Mouse (Mus musculus) heart, embryonic 16.5 days (tissue): Measurements from ENCODE around the gene Fam57b. TPM values are rescaled to one million over a fixed set of nuclear protein-coding genes. Genes with fewer than 3 reads are reported as not detected.

ENCODE experiments used
- polyA plus RNA-seq: library from polyadenylated mRNA; unstranded; fragments of >200 nt; fragmentation: Nextera tagmentation; extraction: Ambion mirVana; gene quantifications from 2 replicates; pipeline ENCODE4 v1.2.1, GENCODE M21; 2015

Fam57b gene
- polyA plus RNA-seq, 1 experiment from 2014 or later, result 1.4 TPM

Other genes with a start within 250 kb of the Fam57b start
- 115 and 120 TPM in 2 replicates for gene Eif3c, start 231.3 kb upstream of the Fam57b start, polyA plus RNA-seq
- 0.71 and 0.75 TPM in 2 replicates for gene Apobr, start 212.7 kb upstream of the Fam57b start, polyA plus RNA-seq
- gene Cln3, start 211.9 kb upstream of the Fam57b start, polyA plus RNA-seq, result 20.2 TPM in 2 replicates
- not detected in 2 replicates for gene Il27, start 202.7 kb upstream of the Fam57b start, polyA plus RNA-seq
- 12.8 and 12.9 TPM in 2 replicates for gene Nupr1, start 166.8 kb upstream of the Fam57b start, polyA plus RNA-seq
- gene Sgf29, start 148.4 kb upstream of the Fam57b start, polyA plus RNA-seq, result 36.1 and 39.1 TPM in 2 replicates
- 17.4 and 18.5 TPM in 2 replicates for gene Sult1a1, start 121.2 kb upstream of the Fam57b start, polyA plus RNA-seq
- 75.4 and 85.6 TPM in 2 replicates for gene Bola2, start 102.3 kb upstream of the Fam57b start, polyA plus RNA-seq
- gene Slx1b, start 101.9 kb upstream of the Fam57b start, polyA plus RNA-seq, result 6.6 and 6.7 TPM in 2 replicates
- gene Coro1a, start 89.9 kb upstream of the Fam57b start, polyA plus RNA-seq, result 57.7 and 131 TPM in 2 replicates
- 58.6 and 62.5 TPM in 2 replicates for gene Mapk3, start 38.1 kb upstream of the Fam57b start, polyA plus RNA-seq
- 0.75 and 1.00 TPM in 2 replicates for gene Gdpd3, start 31.3 kb upstream of the Fam57b start, polyA plus RNA-seq
- gene Ypel3, start 20.7 kb upstream of the Fam57b start, polyA plus RNA-seq, result 80.8 and 84.6 TPM in 2 replicates
- gene Tbx6, start 16.2 kb upstream of the Fam57b start, polyA plus RNA-seq, result 0.09 and 0.58 TPM in 2 replicates
- gene Ppp4c, start 5.2 kb upstream of the Fam57b start, polyA plus RNA-seq, result 133 and 159 TPM in 2 replicates
- not detected in 2 replicates for gene 4930451I11Rik, start 34.0 kb downstream of the Fam57b start, polyA plus RNA-seq
- not detected in 2 replicates for gene Doc2a, start 49.7 kb downstream of the Fam57b start, polyA plus RNA-seq
- gene Hirip3, start 64.3 kb downstream of the Fam57b start, polyA plus RNA-seq, result 19.8 and 22.2 TPM in 2 replicates
- 50.5 and 52.0 TPM in 2 replicates for gene Ino80e, start 64.7 kb downstream of the Fam57b start, polyA plus RNA-seq
- gene Taok2, start 87.0 kb downstream of the Fam57b start, polyA plus RNA-seq, result 31.1 and 35.4 TPM in 2 replicates
- gene Tmem219, start 125.2 kb downstream of the Fam57b start, polyA plus RNA-seq, result 19.6 and 22.5 TPM in 2 replicates
- 13.3 TPM in 2 replicates for gene Kctd13, start 131.2 kb downstream of the Fam57b start, polyA plus RNA-seq
- gene Asphd1, start 151.9 kb downstream of the Fam57b start, polyA plus RNA-seq, result not detected in 2 replicates
- gene Sez6l2, start 152.9 kb downstream of the Fam57b start, polyA plus RNA-seq, result 0.53 and 1.0 TPM in 2 replicates
- 85.1 and 89.4 TPM in 2 replicates for gene Cdipt, start 178.2 kb downstream of the Fam57b start, polyA plus RNA-seq
- 1.2 and 1.6 TPM in 2 replicates for gene Cdiptos, start 178.4 kb downstream of the Fam57b start, polyA plus RNA-seq
- 15.9 and 20.6 TPM in 2 replicates for gene Mvp, start 217.0 kb downstream of the Fam57b start, polyA plus RNA-seq
- gene Pagr1b, start 218.8 kb downstream of the Fam57b start, polyA plus RNA-seq, result 0.75 TPM in 1 of 2 replicates, not detected in the other
- 61.0 and 78.5 TPM in 2 replicates for gene Pagr1a, start 219.7 kb downstream of the Fam57b start, polyA plus RNA-seq
- 15.4 and 38.5 TPM in 2 replicates for gene Gm42742, start 223.4 kb downstream of the Fam57b start, polyA plus RNA-seq
- 1.6 and 2.4 TPM in 2 replicates for gene Prrt2, start 223.5 kb downstream of the Fam57b start, polyA plus RNA-seq
- 31.5 and 34.1 TPM in 2 replicates for gene Maz, start 229.4 kb downstream of the Fam57b start, polyA plus RNA-seq
- gene Kif22, start 244.8 kb downstream of the Fam57b start, polyA plus RNA-seq, result 80.4 and 81.6 TPM in 2 replicates